Mouse (Mus musculus): ENCODE results near the gene Emc8.

The Emc8 gene

GRCm38 (mm10) chr8:120607460-120607859, 60.9 kb downstream of the Emc8 start:
- DNase-seq (ENCODE audit: low spot score in 2 of 2) = no peak
